Mouse (Mus musculus): ENCODE data around the gene Efnb1.

DNA sequence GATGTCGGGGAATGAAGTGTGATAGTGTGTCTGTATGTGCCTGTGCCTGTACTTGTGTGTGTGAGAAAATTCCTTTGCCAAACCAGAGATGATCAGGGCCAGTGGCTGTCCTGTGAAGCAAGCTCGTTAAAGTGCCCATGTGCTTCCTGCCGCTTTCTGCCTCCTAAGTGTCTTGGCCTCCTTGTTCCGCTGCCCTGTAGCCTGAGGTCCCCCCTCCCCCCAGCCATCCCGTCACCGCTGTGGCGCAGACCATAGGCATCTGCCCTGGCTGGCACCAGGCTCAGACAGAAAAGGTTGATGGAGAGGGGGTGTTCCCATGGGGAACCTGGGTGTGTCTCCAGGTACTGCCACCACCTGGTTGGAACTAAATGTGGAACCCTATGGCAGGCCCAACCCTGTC lies 13.1 kb downstream of the Efnb1 start:
- TF ChIP-seq POLR2A (IDR thresholded peaks at IDR 0.05; ENCODE audit: insufficient read depth, low read length) (no peak), EP300 (IDR thresholded peaks at IDR 0.05; ENCODE audit: insufficient read depth, low read depth, low read length) (no peak)
